Mouse (Mus musculus): ENCODE data around the gene Gm14419. TPM values are rescaled to one million over a fixed set of nuclear protein-coding genes. Genes with fewer than 3 reads are reported as not detected.
"Not testable (repeated sequence)": the region's sequence is repeated elsewhere in the genome, so short reads cannot be mapped to it uniquely, and the experiment has no call there.

Gm14419 gene
- 9.9 and 15.6 TPM in 2 replicates for polyA plus RNA-seq (2016; fragmentation: Nextera tagmentation; extraction: Ambion mirVana)

GRCm38 (mm10) chr2:177000656-177001055 is at the start of gene Gm14419:
Gene Gm14419 (plus strand): TSS chr2:177000956.
- H3K36me3 ChIP-seq; H3K27ac ChIP-seq; H3K9me3 ChIP-seq; H3K4me3 ChIP-seq (replicated peaks); H3K27me3 ChIP-seq; H3K9ac ChIP-seq (replicated peaks); ATAC-seq (ENCODE audit: insufficient number of reproducible peaks, insufficient read depth, low FRiP score, low TSS enrichment, low read depth); H3K4me1 ChIP-seq (replicated peaks); H3K4me2 ChIP-seq: not testable (repeated sequence)
- no CpG with 5 or more reads among the region's 6 CpGs for WGBS

Other genes with a start within 250 kb of the Gm14419 start
- gene Gm14295, start 202.3 kb upstream of the Gm14419 start, polyA plus RNA-seq (2016; fragmentation: Nextera tagmentation; extraction: Ambion mirVana): 12.0 and 14.1 TPM in 2 replicates
- gene Gm14408, start 169.8 kb upstream of the Gm14419 start, polyA plus RNA-seq (2016; fragmentation: Nextera tagmentation; extraction: Ambion mirVana): not detected in 2 replicates
- 14.0 and 14.1 TPM in 2 replicates for gene Gm14296, start 73.1 kb upstream of the Gm14419 start, polyA plus RNA-seq (2016; fragmentation: Nextera tagmentation; extraction: Ambion mirVana)
- not detected in 2 replicates for gene Gm14401, start 73.4 kb downstream of the Gm14419 start, polyA plus RNA-seq (2016; fragmentation: Nextera tagmentation; extraction: Ambion mirVana)
- 24.0 and 34.6 TPM in 2 replicates for gene Gm14410, start 205.5 kb downstream of the Gm14419 start, polyA plus RNA-seq (2016; fragmentation: Nextera tagmentation; extraction: Ambion mirVana)